Mouse (Mus musculus): Measurements from ENCODE around the gene 4933406M09Rik. TPM values are rescaled to one million over a fixed set of nuclear protein-coding genes. Genes with fewer than 3 reads are reported as not detected.

4933406M09Rik gene
- polyA plus RNA-seq, 1 experiment from 2014 or later: not detected

DNA sequence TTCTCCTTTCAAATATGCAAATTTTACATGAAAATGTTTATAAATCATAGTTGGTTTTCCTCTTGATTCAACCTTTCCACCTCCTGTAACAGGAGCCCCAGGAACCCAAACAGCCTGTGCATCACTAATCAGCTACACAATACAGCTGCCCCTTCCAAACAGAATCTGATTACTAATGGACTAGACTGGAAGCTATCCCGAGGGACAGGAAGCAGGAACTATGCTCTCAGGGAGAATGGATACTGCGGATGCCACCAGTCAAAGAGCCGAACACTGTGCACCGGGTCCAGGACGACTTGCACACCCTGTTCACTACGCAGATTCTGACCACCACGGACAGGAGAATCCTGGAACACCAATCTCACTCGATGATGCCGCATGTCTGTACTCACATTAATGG lies 37.9 kb upstream of the 4933406M09Rik start:
- Histone ChIP-seq H3K36me3 (peaks cover 62% of the 10 kb centered on the region), H3K9ac (replicated peaks) (no peak overlapping the region), H3K4me1 (peaks cover 12% of the 10 kb centered on the region; the same call in 1 of the 2 replicates), H3K27ac (replicated peaks) (no peak overlapping the region), H3K9me3 (no peaks in the 10 kb centered on the region), H3K4me3 (no peak overlapping the region), H3K4me2 (replicated peaks) (no peak overlapping the region), H3K27me3 (no peaks in the 10 kb centered on the region)
- WGBS: 92% methylated on average over 9 of the region's 9 CpGs
- no peak for ATAC-seq (replicated peaks)

- WGBS: 97% methylated on average over 2 of the region's 2 CpGs
- no peaks in the 10 kb centered on the region for H3K4me1 ChIP-seq
- no peak for ATAC-seq (replicated peaks)
- no peaks in the 10 kb centered on the region for H3K9me3 ChIP-seq
- H3K4me3 ChIP-seq: no peak overlapping the region
- H3K27ac ChIP-seq (replicated peaks): no peak overlapping the region
- no peak overlapping the region for H3K9ac ChIP-seq (replicated peaks)
- no peak overlapping the region for H3K4me2 ChIP-seq (replicated peaks)
- no peaks in the 10 kb centered on the region for H3K27me3 ChIP-seq
- peaks cover 85% of the 10 kb centered on the region for H3K36me3 ChIP-seq
Measured at GRCm38 (mm10) chr1:134353326-134353725, 32.4 kb upstream of the 4933406M09Rik start.

DNA sequence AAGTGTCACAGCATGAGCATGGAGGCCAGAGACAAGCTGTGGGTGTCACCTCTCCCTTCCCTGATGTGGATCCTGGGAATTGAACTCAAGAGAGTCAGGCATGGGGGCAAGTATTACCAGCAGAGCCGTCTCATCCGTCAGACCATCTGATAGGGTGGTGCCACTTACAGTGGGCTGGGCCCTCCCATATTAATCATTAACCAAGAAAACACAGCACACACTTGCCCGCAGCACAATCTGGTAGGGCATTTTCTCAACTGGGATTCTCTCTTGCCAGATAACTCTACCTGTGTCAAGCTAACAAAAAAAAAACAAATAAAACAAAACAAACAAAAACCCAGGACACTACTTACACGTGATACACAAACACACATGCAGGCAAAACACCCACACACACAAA lies 28.3 kb upstream of the 4933406M09Rik start:
- Histone ChIP-seq H3K9me3 (no peaks in the 10 kb centered on the region), H3K27ac (replicated peaks) (no peak overlapping the region), H3K9ac (replicated peaks) (no peak overlapping the region), H3K4me2 (replicated peaks) (no peak overlapping the region), H3K4me3 (no peak overlapping the region), H3K27me3 (no peaks in the 10 kb centered on the region), H3K36me3 (peaks cover 69% of the 10 kb centered on the region), H3K4me1 (peaks cover 22% of the 10 kb centered on the region)
- no peak for ATAC-seq (replicated peaks)
- 90% methylated on average over 4 of the region's 4 CpGs for WGBS

DNA sequence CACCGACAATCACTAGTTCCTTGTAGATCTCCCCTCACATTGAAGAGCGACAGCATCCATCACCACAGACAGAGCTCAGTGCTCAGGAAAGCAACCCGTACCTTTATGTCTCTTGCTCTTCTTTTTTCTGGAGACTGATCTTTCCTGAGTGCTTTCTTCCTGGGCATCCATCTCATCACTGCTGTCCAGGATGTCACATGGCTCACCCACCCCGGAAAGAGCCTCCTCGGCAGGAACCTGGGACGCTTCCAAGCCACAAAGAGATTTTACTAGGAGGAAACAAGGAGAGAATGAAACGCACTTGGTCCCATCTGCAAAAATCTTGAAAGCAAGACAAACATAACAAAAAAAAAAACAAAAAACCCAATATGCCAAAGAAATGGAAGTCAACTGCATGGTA lies 25.1 kb upstream of the 4933406M09Rik start:
- Histone ChIP-seq H3K4me2 (replicated peaks) (peak overlapping the region; percentile 86), H3K4me1 (peaks cover 24% of the 10 kb centered on the region), H3K9me3 (no peaks in the 10 kb centered on the region), H3K36me3 (peaks cover 38% of the 10 kb centered on the region), H3K4me3 (peak overlapping the region; percentile 62), H3K27me3 (no peaks in the 10 kb centered on the region), H3K27ac (replicated peaks) (no peak overlapping the region), H3K9ac (replicated peaks) (peak overlapping the region; percentile 93)
- ATAC-seq (replicated peaks): no peak
- 81% methylated on average over 7 of the region's 7 CpGs for WGBS

GRCm38 (mm10) chr1:134361195-134361856 lies 24.4 kb upstream of the 4933406M09Rik start:
- WGBS: 2% methylated on average over 43 of the region's 44 CpGs
- peak overlapping the region; percentile 93 for H3K9ac ChIP-seq (replicated peaks)
- H3K9me3 ChIP-seq: no peaks in the 10 kb centered on the region
- H3K36me3 ChIP-seq: peaks cover 31% of the 10 kb centered on the region
- no peaks in the 10 kb centered on the region for H3K27me3 ChIP-seq
- peak overlapping the region; percentile 62 for H3K4me3 ChIP-seq
- peaks cover 24% of the 10 kb centered on the region for H3K4me1 ChIP-seq
- H3K4me2 ChIP-seq (replicated peaks): peak overlapping the region; percentile 86
- no peak; the same call in 1 of the 2 replicates for ATAC-seq (replicated peaks)
- H3K27ac ChIP-seq (replicated peaks): peak overlapping the region; percentile 67

DNA sequence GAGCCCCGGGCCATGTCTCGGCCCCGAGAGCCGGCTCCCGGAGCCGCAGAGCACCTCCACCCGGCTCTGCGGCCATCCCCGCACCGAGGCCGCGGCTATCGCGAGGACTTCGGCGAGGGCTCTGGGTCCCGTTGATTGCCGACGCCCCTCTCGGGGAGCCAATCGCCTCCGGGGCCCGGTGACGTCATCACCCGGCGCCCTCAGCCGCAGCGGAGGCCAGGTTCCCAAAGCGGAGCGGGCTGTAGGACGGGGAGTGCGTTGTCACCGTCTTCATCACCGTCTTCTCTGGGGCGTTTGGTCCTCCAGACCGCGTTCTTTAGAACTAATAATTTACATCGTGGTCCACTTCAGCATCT lies 23.9 kb upstream of the 4933406M09Rik start, which contains the start of gene Tmem183a:
Gene Tmem183a, minus strand, starts transcription at position 123 of the 356 bp plus-strand sequence.
- Histone ChIP-seq H3K4me2 (replicated peaks) (peak within 1 kb of the TSS; percentile 86), H3K27me3 (no peaks in the 10 kb centered on the region), H3K9ac (replicated peaks) (peak within 1 kb of the TSS; percentile 93), H3K27ac (replicated peaks) (peak within 1 kb of the TSS; percentile 67), H3K4me3 (peak within 1 kb of the TSS; percentile 62), H3K36me3 (peaks cover 30% of the 10 kb centered on the region), H3K9me3 (no peaks in the 10 kb centered on the region), H3K4me1 (peaks cover 24% of the 10 kb centered on the region)
- ATAC-seq (replicated peaks): peak; percentile 98
- under 1% methylated on average over 37 of the region's 38 CpGs for WGBS

DNA sequence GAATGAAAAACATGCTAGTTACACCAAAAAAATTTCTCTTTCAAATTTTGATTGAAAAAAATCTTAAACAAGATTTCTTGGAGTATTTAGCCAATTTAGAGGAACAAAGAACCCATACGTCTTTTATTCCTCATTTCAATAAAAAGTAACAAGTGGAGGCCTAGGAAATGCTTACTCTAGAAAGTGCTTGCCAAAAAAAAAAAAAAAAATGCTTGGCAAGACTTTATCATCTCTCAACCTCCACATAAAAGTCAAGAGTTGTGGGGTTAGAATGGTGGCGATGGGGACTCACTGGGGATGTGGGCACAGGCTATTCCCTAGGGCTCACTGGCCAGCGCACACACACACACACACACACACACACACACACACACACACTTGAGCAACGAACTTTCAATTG lies 22.5 kb upstream of the 4933406M09Rik start:
- no peak overlapping the region for H3K4me3 ChIP-seq
- 77% methylated on average over 4 of the region's 4 CpGs for WGBS
- peaks cover 24% of the 10 kb centered on the region for H3K4me1 ChIP-seq
- H3K9me3 ChIP-seq: no peaks in the 10 kb centered on the region
- no peak overlapping the region for H3K27ac ChIP-seq (replicated peaks)
- H3K9ac ChIP-seq (replicated peaks): no peak overlapping the region
- H3K27me3 ChIP-seq: no peaks in the 10 kb centered on the region
- ATAC-seq (replicated peaks): no peak
- H3K36me3 ChIP-seq: peaks cover 20% of the 10 kb centered on the region
- H3K4me2 ChIP-seq (replicated peaks): no peak overlapping the region

DNA sequence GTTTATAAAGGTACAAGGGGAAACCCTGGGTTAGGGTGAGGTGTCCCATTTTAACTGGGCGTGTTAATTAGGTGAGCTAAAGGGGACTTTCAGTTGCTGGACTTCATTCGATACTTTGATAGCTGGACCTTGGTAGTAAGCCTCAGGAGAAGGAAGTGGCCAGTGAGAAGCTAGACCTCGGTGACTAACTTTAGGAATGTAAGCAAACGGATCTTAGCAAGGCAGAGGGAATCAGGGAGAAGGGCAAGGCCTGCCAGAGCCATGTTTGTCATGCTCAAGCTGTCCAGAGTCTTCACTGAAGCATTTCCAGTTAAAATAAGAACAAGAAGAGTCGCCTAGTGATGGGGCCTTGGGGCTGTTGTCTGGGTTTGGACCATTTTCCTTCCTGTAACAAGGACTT lies 20.2 kb upstream of the 4933406M09Rik start:
- peaks cover 13% of the 10 kb centered on the region for H3K4me1 ChIP-seq
- H3K4me3 ChIP-seq: no peak overlapping the region
- H3K9ac ChIP-seq (replicated peaks): no peak overlapping the region
- no peaks in the 10 kb centered on the region for H3K9me3 ChIP-seq
- 0 out of 2 replicates have a peak, but pooled peaks cover under 1% of the 10 kb centered on the region for H3K36me3 ChIP-seq
- no peak overlapping the region for H3K4me2 ChIP-seq (replicated peaks)
- WGBS: 64% methylated on average over 5 of the region's 5 CpGs
- no peak for ATAC-seq (replicated peaks)
- no peaks in the 10 kb centered on the region for H3K27me3 ChIP-seq
- H3K27ac ChIP-seq (replicated peaks): no peak overlapping the region

GRCm38 (mm10) chr1:134368777-134369337 lies 16.9 kb upstream of the 4933406M09Rik start:
- H3K9me3 ChIP-seq: no peaks in the 10 kb centered on the region
- no peak overlapping the region for H3K4me3 ChIP-seq
- no peaks in the 10 kb centered on the region for H3K4me1 ChIP-seq
- H3K36me3 ChIP-seq: no peaks in the 10 kb centered on the region
- no peak overlapping the region for H3K9ac ChIP-seq (replicated peaks)
- no peak overlapping the region for H3K4me2 ChIP-seq (replicated peaks)
- no peak for ATAC-seq (replicated peaks)
- 60% methylated on average over 9 of the region's 9 CpGs for WGBS
- H3K27ac ChIP-seq (replicated peaks): no peak overlapping the region
- H3K27me3 ChIP-seq: no peaks in the 10 kb centered on the region

DNA sequence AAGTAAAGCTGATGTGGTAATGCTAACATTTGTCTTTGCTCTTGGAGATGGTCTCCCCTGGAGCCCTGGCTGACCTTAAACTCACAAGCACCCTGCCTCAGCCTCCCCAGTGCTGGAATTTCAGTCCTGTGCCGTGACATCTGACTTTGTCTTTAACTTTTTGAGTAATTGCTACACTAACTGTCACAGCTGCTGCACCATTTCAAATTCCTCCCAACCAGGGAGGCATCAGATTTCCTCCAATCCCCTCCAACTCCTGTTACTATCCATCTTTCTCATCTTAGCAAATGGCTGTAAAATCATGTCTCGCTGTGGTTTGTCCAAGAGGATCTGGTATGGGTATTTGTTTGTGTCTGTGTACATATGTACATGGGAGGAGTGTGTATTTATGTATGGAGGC lies 11.6 kb upstream of the 4933406M09Rik start:
- H3K36me3 ChIP-seq: no peaks in the 10 kb centered on the region
- H3K4me1 ChIP-seq: no peaks in the 10 kb centered on the region
- no peak overlapping the region for H3K4me3 ChIP-seq
- ATAC-seq (replicated peaks): no peak
- no peaks in the 10 kb centered on the region for H3K9me3 ChIP-seq
- no peak overlapping the region for H3K4me2 ChIP-seq (replicated peaks)
- H3K27ac ChIP-seq (replicated peaks): no peak overlapping the region
- WGBS: 75% methylated on average over 2 of the region's 2 CpGs
- no peak overlapping the region for H3K9ac ChIP-seq (replicated peaks)
- H3K27me3 ChIP-seq: no peaks in the 10 kb centered on the region

DNA sequence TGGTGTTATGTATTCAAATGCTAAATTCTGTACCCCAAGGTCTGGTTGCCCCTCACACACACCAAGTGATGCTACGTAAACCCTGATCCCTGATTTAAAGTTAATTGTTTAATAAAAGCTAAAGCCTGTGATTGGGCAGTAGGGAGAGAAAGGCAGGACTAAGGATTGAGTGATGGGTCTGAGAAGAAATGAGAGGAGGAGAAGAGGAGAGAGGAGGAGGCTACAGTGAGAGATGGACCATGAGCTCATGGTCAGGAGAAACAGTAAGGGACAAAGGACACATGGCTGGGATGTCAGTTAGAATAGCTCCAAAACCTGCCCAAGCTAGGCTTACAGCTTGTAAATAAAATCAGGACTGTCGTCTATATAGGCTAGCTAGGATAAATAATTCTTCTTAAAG lies 4.7 kb upstream of the 4933406M09Rik start:
- no peak for ATAC-seq (replicated peaks)
- Histone ChIP-seq H3K4me2 (replicated peaks) (no peak overlapping the region), H3K4me3 (no peak overlapping the region), H3K9me3 (no peaks in the 10 kb centered on the region), H3K9ac (replicated peaks) (no peak overlapping the region), H3K27ac (replicated peaks) (no peak overlapping the region), H3K27me3 (no peaks in the 10 kb centered on the region), H3K4me1 (no peaks in the 10 kb centered on the region), H3K36me3 (no peaks in the 10 kb centered on the region)
- 77% methylated on average over 2 of the region's 2 CpGs for WGBS

DNA sequence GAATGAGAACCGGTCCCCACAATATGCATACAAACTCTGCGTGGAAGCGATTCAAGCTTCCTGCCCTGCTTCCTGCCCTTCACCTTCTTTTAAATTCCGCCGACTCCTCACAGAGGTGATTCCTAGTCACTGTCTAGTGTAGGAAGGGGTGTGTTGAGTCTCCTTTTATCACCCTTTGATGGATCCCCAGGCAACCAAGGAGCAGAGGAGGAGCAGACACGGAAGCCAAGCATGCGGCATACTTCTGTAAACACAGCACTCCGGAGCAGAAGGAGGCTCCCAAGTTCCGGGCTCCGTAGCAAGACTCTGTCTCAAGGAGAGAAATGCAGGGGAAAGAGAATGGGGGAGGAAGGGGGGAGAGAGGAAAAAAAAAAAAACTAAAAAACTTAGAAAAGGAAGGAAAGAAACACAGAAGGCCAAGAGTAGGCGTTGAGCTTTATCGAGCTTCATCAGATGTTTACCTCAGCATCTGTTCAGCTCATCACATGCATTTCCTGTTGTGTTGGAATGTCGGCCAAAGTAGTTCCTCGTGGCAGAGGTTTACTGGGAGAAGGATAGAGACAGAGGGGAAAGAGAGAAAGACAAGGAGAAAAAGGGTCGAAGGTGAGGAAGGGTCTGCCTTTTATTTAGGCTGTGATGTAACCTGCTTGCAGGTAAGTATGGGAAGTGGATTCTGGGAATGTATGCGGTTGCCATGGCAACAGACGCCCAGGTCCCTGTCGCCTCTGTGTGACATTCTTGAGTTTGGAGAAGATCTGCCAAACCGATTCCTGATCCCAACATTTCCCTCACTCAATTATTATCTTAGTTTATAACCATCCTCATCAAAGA lies 3.7 kb upstream of the 4933406M09Rik start:
- Histone ChIP-seq H3K36me3 (no peaks in the 10 kb centered on the region), H3K4me2 (replicated peaks) (peak overlapping the region; percentile 25), H3K4me1 (no peaks in the 10 kb centered on the region), H3K9ac (replicated peaks) (no peak overlapping the region), H3K27me3 (no peaks in the 10 kb centered on the region), H3K4me3 (peak overlapping the region; percentile 20), H3K27ac (replicated peaks) (no peak overlapping the region), H3K9me3 (no peaks in the 10 kb centered on the region)
- ATAC-seq (replicated peaks): no peak
- 14% methylated on average over 19 of the region's 19 CpGs for WGBS

Data from forebrain, embryonic 15.5 days (tissue).